Mouse (Mus musculus): ENCODE measurements around the gene Pkd1l2. TPM values are rescaled to one million over a fixed set of nuclear protein-coding genes. Genes with fewer than 3 reads are reported as not detected.

Gene Pkd1l2
- polyA plus RNA-seq, 1 experiment from 2014 or later = not detected

DNA sequence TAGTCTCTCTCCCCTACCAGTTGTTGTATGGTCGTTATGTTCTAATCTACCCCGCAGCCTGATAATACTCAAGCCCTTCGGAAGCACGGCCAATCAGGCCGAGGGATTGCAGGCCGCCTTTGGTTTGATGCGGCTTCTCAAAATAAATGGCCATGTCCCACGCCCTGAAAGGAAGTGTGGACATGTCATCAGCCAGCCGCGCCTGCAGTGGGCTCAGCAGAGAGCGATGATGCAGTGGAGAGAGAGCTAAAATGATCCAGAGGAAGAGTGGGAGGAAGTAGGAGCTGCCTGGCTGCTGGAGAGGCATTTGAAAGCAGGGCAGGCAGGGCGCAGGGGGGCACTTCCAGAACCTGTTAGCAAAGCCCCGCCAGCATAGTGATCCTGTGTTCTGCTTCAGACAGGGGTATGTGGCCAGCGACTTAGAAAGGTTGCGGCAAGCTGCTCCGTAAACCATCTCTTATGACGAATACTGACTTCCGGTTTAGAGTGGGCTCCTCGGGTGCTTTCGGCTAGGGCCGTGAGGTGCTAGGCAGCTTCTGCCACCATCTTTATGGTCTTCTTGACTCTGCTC is 135.9 kb downstream of the Pkd1l2 start:
- no peaks in the 10 kb centered on the region for H3K36me3 ChIP-seq
- WGBS = 87% methylated on average over 21 of the region's 21 CpGs
- H3K27ac ChIP-seq = no peak overlapping the region
- H3K27me3 ChIP-seq = no peaks in the 10 kb centered on the region
- no peak overlapping the region for H3K9ac ChIP-seq
- no peaks in the 10 kb centered on the region for H3K9me3 ChIP-seq (replicated peaks)
- no peak for ATAC-seq (ENCODE audit: low FRiP score)
- H3K4me1 ChIP-seq = peaks cover 14% of the 10 kb centered on the region
- H3K4me2 ChIP-seq (replicated peaks) = 0 out of 2 replicates have a peak overlapping the region, but pooled peaks have one; percentile 11
- H3K4me3 ChIP-seq = no peak overlapping the region

Other genes with a start within 250 kb of the Pkd1l2 start
- gene Cmc2, start 161.0 kb downstream of the Pkd1l2 start, polyA plus RNA-seq (2016; fragmentation: Nextera tagmentation; extraction: Ambion mirVana) = 53.9 and 59.5 TPM in 2 replicates
- gene Cenpn, start 160.7 kb downstream of the Pkd1l2 start, polyA plus RNA-seq (2016; fragmentation: Nextera tagmentation; extraction: Ambion mirVana) = 23.8 and 26.0 TPM in 2 replicates
- gene Atmin, start 139.1 kb downstream of the Pkd1l2 start, polyA plus RNA-seq (2016; fragmentation: Nextera tagmentation; extraction: Ambion mirVana) = 20.8 and 21.4 TPM in 2 replicates
- gene 1700030J22Rik, start 103.5 kb downstream of the Pkd1l2 start, polyA plus RNA-seq (2016; fragmentation: Nextera tagmentation; extraction: Ambion mirVana) = 6.1 and 6.7 TPM in 2 replicates
- 95.3 and 98.7 TPM in 2 replicates for gene Gcsh, start 88.9 kb downstream of the Pkd1l2 start, polyA plus RNA-seq (2016; fragmentation: Nextera tagmentation; extraction: Ambion mirVana)
- gene Bco1, start 13.4 kb upstream of the Pkd1l2 start, polyA plus RNA-seq (2016; fragmentation: Nextera tagmentation; extraction: Ambion mirVana) = 0.17 and 0.33 TPM in 2 replicates
- gene Gan, start 75.7 kb upstream of the Pkd1l2 start, polyA plus RNA-seq (2016; fragmentation: Nextera tagmentation; extraction: Ambion mirVana) = 3.1 and 3.6 TPM in 2 replicates
- gene Cmip, start 174.6 kb upstream of the Pkd1l2 start, polyA plus RNA-seq (2016; fragmentation: Nextera tagmentation; extraction: Ambion mirVana) = 64.6 and 67.0 TPM in 2 replicates

Data from hindbrain, embryonic 12.5 days (tissue).